Mouse (Mus musculus) layer of hippocampus, adult 6 months (tissue): ENCODE data around the gene Sltm. TPM values are rescaled to one million over a fixed set of nuclear protein-coding genes. Genes with fewer than 3 reads are reported as not detected.

ENCODE experiments used
- long read RNA-seq, 2 experiments: library from polyadenylated mRNA; unstranded; transcript quantifications; one replicate each; pipeline ENCODE4 v2.0.0; 2019 to 2020
- polyA plus RNA-seq: library from polyadenylated mRNA; unstranded; fragments of <200 nt; fragmentation: Nextera tagmentation; gene quantifications from 2 replicates; pipeline ENCODE4 v1.2.3, GENCODE M21; 2021

Gene Sltm
- 17.8 and 19.9 TPM in 2 replicates for polyA plus RNA-seq
- long read RNA-seq, experiment 1, partial matches to known transcripts, result 58 of 70 reads
- long read RNA-seq, experiment 1, other reads (novel, unspliced or antisense), result 12 of 70 reads
- long read RNA-seq, experiment 2, transcript Sltm-205 (2 exons, 1,066 nt), result major isoform, 7 of 234 reads
- long read RNA-seq, experiment 2, partial matches to known transcripts, result 164 of 234 reads
- long read RNA-seq, experiment 2, other reads (novel, unspliced or antisense), result 61 of 234 reads

GRCm38 (mm10) chr9:70542305-70543041 is at the start of gene Sltm:
Gene Sltm, plus strand, starts transcription at chr9:70542754.

GRCm38 (mm10) chr9:70503626-70504041 is 38.9 kb upstream of the Sltm start, which contains the start of gene Rnf111:
Gene Rnf111, minus strand, starts transcription at chr9:70503725.

Other genes with a start within 250 kb of the Sltm start
- gene Ccnb2, start 121.2 kb upstream of the Sltm start, polyA plus RNA-seq, result 0.31 and 0.60 TPM in 2 replicates
- 11.0 TPM in 2 replicates for gene Rnf111, start 39.0 kb upstream of the Sltm start, polyA plus RNA-seq
- gene Gm10642, start 113.5 kb downstream of the Sltm start, polyA plus RNA-seq, result 0.13 and 0.19 TPM in 2 replicates
- gene Mindy2, start 114.4 kb downstream of the Sltm start, polyA plus RNA-seq, result 4.1 and 4.6 TPM in 2 replicates
- gene Adam10, start 136.2 kb downstream of the Sltm start, polyA plus RNA-seq, result 25.0 and 34.9 TPM in 2 replicates